Mouse (Mus musculus): ENCODE results near the gene Gsx2. TPM values are rescaled to one million over a fixed set of nuclear protein-coding genes. Genes with fewer than 3 reads are reported as not detected.

The Gsx2 gene
- total and polyA plus RNA-seq, 3 experiments, result not detected

- Histone ChIP-seq H3K79me2 (replicated peaks; ENCODE audit: control insufficient read depth, insufficient read depth, low read length) (no peaks in the 10 kb centered on the region), H3K36me3 (ENCODE audit: control insufficient read depth, insufficient read depth, low read length) (no peaks in the 10 kb centered on the region), H3K4me3 (no peak overlapping the region), H3K27me3 (ENCODE audit: control insufficient read depth, insufficient read depth, low read length) (peaks cover 33% of the 10 kb centered on the region), H3K4me1 (ENCODE audit: control insufficient read depth, insufficient read depth, low read length) (peaks cover 4% of the 10 kb centered on the region), H3K27ac (no peak overlapping the region), H3K9ac (ENCODE audit: low read depth, low read length) (no peak overlapping the region)
- no peak for DNase-seq
- TF ChIP-seq CTCF (IDR thresholded peaks at IDR 0.05) (no peak), POLR2A (IDR thresholded peaks at IDR 0.05; ENCODE audit: insufficient read depth, low read depth, low read length) (no peak), EP300 (IDR thresholded peaks at IDR 0.05; ENCODE audit: insufficient read depth, low read depth, low read length) (no peak)
- intact Hi-C loops (cut with DNase I), result loop anchor here (5.0 kb wide), 1 partner anchor 70 kb away; the partner anchor contains the start of gene Pdgfra
- 31% methylated on average over 6 of the region's 6 CpGs for WGBS
Observed at GRCm38 (mm10) chr5:75082439-75082838, 7.0 kb downstream of the Gsx2 start.

DNA sequence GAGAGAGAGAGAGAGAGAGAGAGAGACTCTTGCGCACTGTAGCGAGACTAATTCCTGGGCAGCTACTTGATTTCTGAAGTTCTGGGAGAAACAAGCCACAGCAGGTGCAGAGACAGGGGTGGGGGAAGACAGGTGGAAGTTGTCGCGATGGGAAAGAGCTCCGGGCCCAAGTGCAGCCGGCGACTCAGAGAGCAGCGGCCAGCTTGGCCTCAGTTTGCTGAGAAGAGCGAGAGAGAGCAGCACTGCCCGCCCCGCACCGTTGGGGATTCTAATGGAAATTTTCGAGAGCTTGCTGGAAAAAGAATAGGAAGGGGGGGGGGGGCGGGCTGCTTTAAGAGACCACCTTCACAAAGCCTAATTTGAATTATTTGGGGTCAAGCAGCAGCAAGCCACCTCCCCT, 7.7 kb downstream of the Gsx2 start:
- peaks cover 4% of the 10 kb centered on the region for H3K4me1 ChIP-seq (ENCODE audit: control insufficient read depth, insufficient read depth, low read length)
- no peak overlapping the region for H3K9ac ChIP-seq (ENCODE audit: low read depth, low read length)
- TF ChIP-seq EP300 (IDR thresholded peaks at IDR 0.05; ENCODE audit: insufficient read depth, low read depth, low read length) (no peak), CTCF (IDR thresholded peaks at IDR 0.05) (no peak), POLR2A (IDR thresholded peaks at IDR 0.05; ENCODE audit: insufficient read depth, low read depth, low read length) (no peak)
- H3K27ac ChIP-seq, result no peak overlapping the region
- H3K79me2 ChIP-seq (replicated peaks; ENCODE audit: control insufficient read depth, insufficient read depth, low read length), result no peaks in the 10 kb centered on the region
- intact Hi-C loops (cut with DNase I), result loop anchor here (5.0 kb wide), 1 partner anchor 69 kb away; the partner anchor contains the start of gene Pdgfra
- no peaks in the 10 kb centered on the region for H3K36me3 ChIP-seq (ENCODE audit: control insufficient read depth, insufficient read depth, low read length)
- no peak for DNase-seq
- peaks cover 33% of the 10 kb centered on the region for H3K27me3 ChIP-seq (ENCODE audit: control insufficient read depth, insufficient read depth, low read length)
- H3K4me3 ChIP-seq, result no peak overlapping the region
- WGBS, result 9% methylated on average over 14 of the region's 14 CpGs

DNA sequence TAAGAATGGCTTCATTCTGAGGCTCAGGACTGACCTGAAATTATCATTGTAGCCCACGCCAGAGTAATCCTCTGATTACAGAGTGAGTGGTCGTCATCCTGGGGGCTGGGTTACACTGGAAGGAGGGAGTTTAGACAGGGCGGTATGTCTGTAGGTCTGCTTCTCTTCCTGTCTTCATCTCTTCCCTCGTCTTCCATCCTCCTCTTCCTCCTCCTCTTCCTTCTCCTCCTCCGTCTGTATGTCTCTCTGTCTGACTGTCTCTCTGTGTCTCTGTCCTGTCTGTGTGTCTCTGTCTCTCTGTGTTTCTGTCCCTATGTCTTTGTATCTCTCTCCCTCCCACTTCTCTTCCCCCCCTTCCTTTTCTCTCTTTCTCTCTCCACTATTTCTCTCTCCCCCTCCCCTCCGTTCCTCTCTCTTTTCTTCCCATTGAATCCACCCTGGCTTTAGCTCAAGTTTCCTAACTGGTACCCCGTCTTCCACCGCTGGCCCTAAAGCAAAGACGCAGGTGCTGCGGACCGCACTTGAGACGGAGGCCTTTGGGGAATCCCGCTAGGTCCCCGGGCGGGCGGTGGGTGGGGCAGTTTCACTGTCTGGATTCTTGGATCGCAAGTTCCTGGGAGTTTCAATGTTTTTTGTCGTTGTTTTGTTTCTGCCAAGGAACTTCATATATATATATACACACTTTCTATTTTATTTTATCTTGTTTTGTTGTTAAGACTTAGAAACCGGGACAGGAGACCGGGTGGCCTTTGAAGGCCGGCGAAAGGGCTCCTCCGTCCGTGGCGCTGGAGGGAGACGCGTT, 8.4 kb downstream of the Gsx2 start:
- intact Hi-C loops (cut with DNase I), result loop anchor here (5.0 kb wide), 1 partner anchor 69 kb away; the partner anchor contains the start of gene Pdgfra
- Histone ChIP-seq H3K79me2 (replicated peaks; ENCODE audit: control insufficient read depth, insufficient read depth, low read length) (no peaks in the 10 kb centered on the region), H3K4me3 (peak overlapping the region; percentile 22), H3K27me3 (ENCODE audit: control insufficient read depth, insufficient read depth, low read length) (peaks cover 33% of the 10 kb centered on the region), H3K27ac (no peak overlapping the region), H3K9ac (ENCODE audit: low read depth, low read length) (no peak overlapping the region), H3K36me3 (ENCODE audit: control insufficient read depth, insufficient read depth, low read length) (no peaks in the 10 kb centered on the region), H3K4me1 (ENCODE audit: control insufficient read depth, insufficient read depth, low read length) (peaks cover 4% of the 10 kb centered on the region)
- DNase-seq, result peak; percentile 13 to 45
- TF ChIP-seq POLR2A (IDR thresholded peaks at IDR 0.05; ENCODE audit: insufficient read depth, low read depth, low read length), result no peak
- TF ChIP-seq EP300 (IDR thresholded peaks at IDR 0.05; ENCODE audit: insufficient read depth, low read depth, low read length), result no peak
- no peak for TF ChIP-seq CTCF (IDR thresholded peaks at IDR 0.05)
- WGBS, result 5% methylated on average over 27 of the region's 27 CpGs

GRCm38 (mm10) chr5:75084393-75084870, 9.0 kb downstream of the Gsx2 start:
- Histone ChIP-seq H3K27ac (no peak overlapping the region), H3K4me3 (no peak overlapping the region; the same call in 1 of the 2 replicates), H3K9ac (ENCODE audit: low read depth, low read length) (no peak overlapping the region), H3K27me3 (ENCODE audit: control insufficient read depth, insufficient read depth, low read length) (peaks cover 33% of the 10 kb centered on the region), H3K4me1 (ENCODE audit: control insufficient read depth, insufficient read depth, low read length) (peaks cover 4% of the 10 kb centered on the region), H3K79me2 (replicated peaks; ENCODE audit: control insufficient read depth, insufficient read depth, low read length) (no peaks in the 10 kb centered on the region), H3K36me3 (ENCODE audit: control insufficient read depth, insufficient read depth, low read length) (no peaks in the 10 kb centered on the region)
- 7% methylated on average over 8 of the region's 8 CpGs for WGBS
- intact Hi-C loops (cut with DNase I), result loop anchor here (5.0 kb wide), 1 partner anchor 68 kb away; the partner anchor contains the start of gene Pdgfra
- DNase-seq, result no peak
- no peak for TF ChIP-seq POLR2A (IDR thresholded peaks at IDR 0.05; ENCODE audit: insufficient read depth, low read depth, low read length)
- no peak for TF ChIP-seq EP300 (IDR thresholded peaks at IDR 0.05; ENCODE audit: insufficient read depth, low read depth, low read length)
- no peak for TF ChIP-seq CTCF (IDR thresholded peaks at IDR 0.05)

DNA sequence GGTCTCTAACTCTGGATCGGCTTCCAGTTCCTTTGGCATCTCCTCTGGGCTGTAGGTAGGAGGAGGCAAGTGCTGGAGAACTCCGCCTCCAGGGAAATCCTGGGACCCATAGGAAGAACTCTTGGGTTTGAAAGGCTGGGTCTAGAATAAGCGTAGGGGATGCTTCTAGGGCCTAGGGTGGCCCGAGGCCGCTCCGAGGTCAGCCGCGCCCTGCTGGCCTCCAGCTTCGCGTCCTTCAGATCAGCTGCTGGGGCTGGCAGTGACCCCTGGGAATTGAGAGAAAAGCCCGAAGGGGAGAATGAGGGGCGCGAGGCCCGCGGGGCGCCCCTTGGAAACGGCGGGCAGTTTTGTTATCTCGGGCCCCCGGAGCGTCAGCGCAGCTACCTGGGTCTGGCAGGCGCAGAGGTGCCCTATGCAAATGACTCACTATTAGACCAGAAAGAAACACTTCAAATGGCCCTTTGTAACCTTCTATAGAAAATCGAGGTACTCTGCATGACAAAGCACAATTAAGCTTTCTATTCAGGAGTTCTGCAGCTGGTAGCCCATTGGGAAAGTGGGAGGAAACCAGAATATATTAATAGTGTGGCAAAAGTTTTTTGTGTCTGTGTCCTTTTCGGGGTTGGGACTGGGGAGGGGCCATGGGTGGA, 9.6 kb downstream of the Gsx2 start:
- Histone ChIP-seq H3K36me3 (ENCODE audit: control insufficient read depth, insufficient read depth, low read length) (no peaks in the 10 kb centered on the region), H3K4me3 (no peak overlapping the region), H3K27me3 (ENCODE audit: control insufficient read depth, insufficient read depth, low read length) (peaks cover 31% of the 10 kb centered on the region), H3K27ac (no peak overlapping the region), H3K4me1 (ENCODE audit: control insufficient read depth, insufficient read depth, low read length) (peaks cover 4% of the 10 kb centered on the region), H3K79me2 (replicated peaks; ENCODE audit: control insufficient read depth, insufficient read depth, low read length) (no peaks in the 10 kb centered on the region), H3K9ac (ENCODE audit: low read depth, low read length) (no peak overlapping the region)
- WGBS, result 9% methylated on average over 25 of the region's 25 CpGs
- no peak for DNase-seq
- no peak for TF ChIP-seq POLR2A (IDR thresholded peaks at IDR 0.05; ENCODE audit: insufficient read depth, low read depth, low read length)
- no peak for TF ChIP-seq EP300 (IDR thresholded peaks at IDR 0.05; ENCODE audit: insufficient read depth, low read depth, low read length)
- TF ChIP-seq CTCF (IDR thresholded peaks at IDR 0.05), result no peak
- intact Hi-C loops (cut with DNase I), result loop anchor here (5.0 kb wide), 1 partner anchor 67 kb away; the partner anchor contains the start of gene Pdgfra
